Mouse (Mus musculus): ENCODE measurements at regions not wholly inside any gene's neighbourhood (a gene's known extent, or its start where the extent isn't known, plus 50 kb on each side); places are given as distances from the start of the nearest gene placed in this dataset.
"Not testable (repeated sequence)": the region's sequence is repeated elsewhere in the genome, so short reads cannot be mapped to it uniquely, and the experiment has no call there.

DNA sequence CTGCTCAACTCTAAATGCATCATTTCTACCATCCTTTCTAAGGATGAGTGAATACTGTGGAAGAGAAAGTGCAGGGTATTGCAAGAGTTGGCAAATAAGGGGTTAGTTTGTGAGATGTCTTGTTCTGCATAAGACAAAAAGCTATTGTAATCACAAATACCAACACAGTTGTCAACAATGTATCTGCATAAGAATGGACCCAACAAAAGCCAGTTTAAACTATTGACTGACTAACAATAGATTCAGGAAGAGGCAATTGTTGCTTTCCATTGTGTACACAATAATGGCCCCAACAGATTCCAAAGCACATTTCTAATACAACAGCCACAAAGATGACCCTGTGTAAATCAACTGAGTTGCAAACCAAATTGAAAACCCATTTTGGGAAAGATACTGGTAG, 568.2 kb upstream of the Slc8a1 start:
- H3K4me1 ChIP-seq (ENCODE audit: insufficient read depth, low read length): no peaks in the 10 kb centered on the region
- TF ChIP-seq CTCF (IDR thresholded peaks at IDR 0.05; ENCODE audit: low read depth): no peak
- DNase-seq (ENCODE audit: low spot score) (no peak), ATAC-seq (no peak)
- no peaks in the 10 kb centered on the region for H3K27me3 ChIP-seq (ENCODE audit: insufficient read depth, low read length)
- H3K9me3 ChIP-seq (ENCODE audit: low read length): no peaks in the 10 kb centered on the region
- H3K36me3 ChIP-seq (ENCODE audit: insufficient read depth, low read length): no peaks in the 10 kb centered on the region
- H3K27ac ChIP-seq: no peak overlapping the region
- no peak overlapping the region for H3K9ac ChIP-seq (replicated peaks; ENCODE audit: low read length)
- no peak overlapping the region for H3K4me3 ChIP-seq (ENCODE audit: low read length)
- H3K4me2 ChIP-seq (ENCODE audit: low read depth, low read length): no peak overlapping the region

DNA sequence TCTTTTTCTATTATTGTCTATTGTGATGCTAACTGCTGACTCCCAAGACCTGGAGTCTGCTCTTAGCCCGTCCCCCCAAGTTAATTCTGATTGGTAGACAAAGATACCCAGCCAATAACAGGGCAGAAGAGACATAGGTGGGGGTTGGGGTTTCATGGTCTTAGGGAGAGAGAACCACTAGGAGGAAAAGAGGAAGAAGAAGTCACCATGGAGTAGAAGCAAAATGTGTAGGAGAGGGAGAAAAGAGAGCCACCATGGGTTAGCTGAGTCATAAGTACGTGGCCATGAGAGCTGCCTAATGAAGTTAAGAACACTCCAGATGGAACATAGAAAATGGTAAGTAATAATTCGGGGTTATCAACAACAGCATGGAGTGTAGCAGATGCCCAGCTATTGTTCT, 539.6 kb upstream of the Slc8a1 start:
- no peaks in the 10 kb centered on the region for H3K9me3 ChIP-seq (ENCODE audit: low read length)
- TF ChIP-seq CTCF (IDR thresholded peaks at IDR 0.05; ENCODE audit: low read depth): no peak
- H3K27ac ChIP-seq: no peak overlapping the region
- H3K4me3 ChIP-seq (ENCODE audit: low read length): no peak overlapping the region
- H3K9ac ChIP-seq (replicated peaks; ENCODE audit: low read length): no peak overlapping the region
- no peak for DNase-seq (ENCODE audit: low spot score)
- no peaks in the 10 kb centered on the region for H3K4me1 ChIP-seq (ENCODE audit: insufficient read depth, low read length)
- 85% methylated on average over 3 of the region's 3 CpGs for WGBS
- no peaks in the 10 kb centered on the region for H3K36me3 ChIP-seq (ENCODE audit: insufficient read depth, low read length)
- H3K27me3 ChIP-seq (ENCODE audit: insufficient read depth, low read length): no peaks in the 10 kb centered on the region
- ATAC-seq: no peak
- H3K4me2 ChIP-seq (ENCODE audit: low read depth, low read length): no peak overlapping the region

DNA sequence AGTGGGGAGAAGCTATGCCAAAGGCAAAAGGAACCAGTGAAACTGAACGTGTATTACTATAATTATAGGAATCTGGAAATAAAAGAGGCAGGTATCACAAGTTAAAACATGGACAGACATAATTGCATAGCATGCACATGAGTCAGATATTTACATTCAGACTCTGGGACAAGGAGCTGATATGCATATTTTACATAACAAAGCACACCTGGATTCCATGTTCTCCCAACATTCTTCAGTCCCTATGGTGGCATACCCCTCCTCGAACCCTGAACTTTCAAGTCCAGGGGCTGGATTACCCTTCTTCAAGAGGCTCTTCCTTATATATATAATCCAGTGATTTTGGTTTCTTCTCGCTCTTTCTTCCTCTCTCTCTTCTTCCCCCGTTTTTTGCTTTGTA, 535.8 kb upstream of the Slc8a1 start:
- H3K4me2 ChIP-seq (ENCODE audit: low read depth, low read length): no peak overlapping the region
- no peaks in the 10 kb centered on the region for H3K4me1 ChIP-seq (ENCODE audit: insufficient read depth, low read length)
- H3K9me3 ChIP-seq (ENCODE audit: low read length): no peaks in the 10 kb centered on the region
- no peak overlapping the region for H3K4me3 ChIP-seq (ENCODE audit: low read length)
- H3K27me3 ChIP-seq (ENCODE audit: insufficient read depth, low read length): no peaks in the 10 kb centered on the region
- ATAC-seq (no peak), DNase-seq (ENCODE audit: low spot score) (no peak)
- H3K27ac ChIP-seq: no peak overlapping the region
- no peaks in the 10 kb centered on the region for H3K36me3 ChIP-seq (ENCODE audit: insufficient read depth, low read length)
- H3K9ac ChIP-seq (replicated peaks; ENCODE audit: low read length): no peak overlapping the region
- no peak for TF ChIP-seq CTCF (IDR thresholded peaks at IDR 0.05; ENCODE audit: low read depth)
- 90% methylated on average over 4 of the region's 4 CpGs for WGBS

DNA sequence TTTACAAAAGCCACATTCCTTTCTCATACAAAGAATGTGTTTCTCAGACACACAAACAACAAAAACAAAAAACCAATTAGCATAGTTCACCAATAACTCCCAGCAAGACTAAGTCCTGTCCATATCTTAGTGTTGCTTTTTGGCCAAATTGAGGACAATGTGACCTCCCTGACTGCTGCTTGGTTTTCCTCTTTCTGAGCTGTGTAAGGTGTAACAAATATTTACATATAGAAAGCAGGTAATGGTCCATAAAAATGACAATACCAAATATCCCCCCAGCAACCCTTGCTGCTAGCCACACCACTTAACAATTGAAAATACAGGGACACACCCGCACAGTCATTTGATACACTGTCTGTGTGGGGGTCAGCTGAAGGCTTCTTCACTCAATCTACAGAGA, 534.7 kb upstream of the Slc8a1 start:
- no peaks in the 10 kb centered on the region for H3K9me3 ChIP-seq (ENCODE audit: low read length)
- no peak for TF ChIP-seq CTCF (IDR thresholded peaks at IDR 0.05; ENCODE audit: low read depth)
- WGBS: 84% methylated on average over 1 of the region's 1 CpGs
- H3K27ac ChIP-seq: no peak overlapping the region
- H3K4me1 ChIP-seq (ENCODE audit: insufficient read depth, low read length): no peaks in the 10 kb centered on the region
- no peak overlapping the region for H3K4me2 ChIP-seq (ENCODE audit: low read depth, low read length)
- ATAC-seq: no peak
- DNase-seq (ENCODE audit: low spot score): no peak
- H3K36me3 ChIP-seq (ENCODE audit: insufficient read depth, low read length): no peaks in the 10 kb centered on the region
- H3K27me3 ChIP-seq (ENCODE audit: insufficient read depth, low read length): no peaks in the 10 kb centered on the region
- no peak overlapping the region for H3K4me3 ChIP-seq (ENCODE audit: low read length)
- no peak overlapping the region for H3K9ac ChIP-seq (replicated peaks; ENCODE audit: low read length)

DNA sequence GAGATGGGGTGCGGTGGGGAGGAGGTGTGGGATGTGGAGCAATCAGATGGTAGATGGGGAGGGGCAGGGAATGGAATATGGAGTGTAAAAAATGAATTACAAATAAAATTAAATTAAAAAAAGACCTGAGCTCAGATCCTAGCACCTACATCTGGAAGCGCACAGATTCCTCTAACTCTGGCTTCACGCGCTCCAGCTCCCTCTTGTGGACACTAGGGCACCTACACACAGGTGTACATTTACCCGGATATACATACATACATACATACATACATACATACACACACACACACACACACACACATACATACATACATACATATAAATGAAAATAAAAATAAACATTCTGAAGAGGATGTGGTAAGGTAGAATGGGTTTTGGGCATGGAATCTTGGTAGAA, 528.7 kb upstream of the Slc8a1 start:
- not testable (repeated sequence) for H3K27me3 ChIP-seq (ENCODE audit: insufficient read depth, low read length); H3K9me3 ChIP-seq (ENCODE audit: low read length); H3K36me3 ChIP-seq (ENCODE audit: insufficient read depth, low read length); H3K4me2 ChIP-seq (ENCODE audit: low read depth, low read length); ATAC-seq; H3K9ac ChIP-seq (replicated peaks; ENCODE audit: low read length); H3K4me3 ChIP-seq (ENCODE audit: low read length); DNase-seq (ENCODE audit: low spot score); H3K27ac ChIP-seq; H3K4me1 ChIP-seq (ENCODE audit: insufficient read depth, low read length)
- 98% methylated on average over 5 of the region's 5 CpGs for WGBS

DNA sequence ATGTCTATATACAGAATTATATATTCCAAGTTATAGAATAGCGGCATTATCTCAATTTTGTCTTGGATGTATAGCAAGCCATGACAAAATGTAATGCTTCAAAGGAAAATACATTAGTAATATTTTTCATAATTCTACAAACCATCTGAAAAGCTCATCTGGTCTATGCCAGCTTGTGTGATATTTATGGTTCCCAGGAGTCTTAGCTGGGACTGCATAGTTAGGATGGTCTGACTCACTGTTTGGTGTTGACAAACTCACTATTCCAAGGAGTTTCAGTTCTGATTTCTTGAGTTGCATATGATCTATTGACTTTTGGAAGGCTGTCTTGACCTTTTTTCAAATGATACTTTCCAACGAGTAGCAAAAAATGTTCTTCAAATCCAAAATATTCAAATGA, 514.2 kb upstream of the Slc8a1 start:
- no peak for TF ChIP-seq CTCF (IDR thresholded peaks at IDR 0.05; ENCODE audit: low read depth)

DNA sequence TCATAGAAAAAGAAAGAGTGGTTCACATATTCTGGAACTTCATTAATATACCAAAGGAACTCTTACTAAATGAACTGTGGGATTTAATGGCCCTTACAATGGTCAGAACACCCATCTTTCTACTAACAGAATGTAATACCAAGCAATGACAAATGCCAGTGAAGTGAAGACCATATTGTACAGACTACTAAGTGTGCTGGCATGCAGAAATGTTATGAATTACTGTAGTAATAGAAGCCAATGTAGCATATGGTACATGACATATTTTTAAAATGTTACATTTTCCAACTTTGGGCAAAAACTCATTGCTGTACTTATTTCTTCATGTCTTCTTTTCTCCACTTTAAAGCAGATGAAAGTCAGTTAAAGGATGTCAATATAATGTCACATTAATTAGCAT, 513.7 kb upstream of the Slc8a1 start:
- Histone ChIP-seq H3K4me1 (ENCODE audit: insufficient read depth, low read length) (no peaks in the 10 kb centered on the region), H3K36me3 (ENCODE audit: insufficient read depth, low read length) (no peaks in the 10 kb centered on the region), H3K9ac (replicated peaks; ENCODE audit: low read length) (no peak overlapping the region), H3K27me3 (ENCODE audit: insufficient read depth, low read length) (no peaks in the 10 kb centered on the region), H3K4me3 (ENCODE audit: low read length) (no peak overlapping the region), H3K4me2 (ENCODE audit: low read depth, low read length) (no peak overlapping the region), H3K9me3 (ENCODE audit: low read length) (no peaks in the 10 kb centered on the region), H3K27ac (no peak overlapping the region)
- no peak for DNase-seq (ENCODE audit: low spot score)
- ATAC-seq: no peak
- TF ChIP-seq CTCF (IDR thresholded peaks at IDR 0.05; ENCODE audit: low read depth): no peak

More for the DNA sequence above, 514.2 kb upstream of the Slc8a1 start:
- DNase-seq (ENCODE audit: low spot score): no peak
- H3K36me3 ChIP-seq (ENCODE audit: insufficient read depth, low read length): no peaks in the 10 kb centered on the region
- H3K27ac ChIP-seq: no peak overlapping the region
- no peaks in the 10 kb centered on the region for H3K4me1 ChIP-seq (ENCODE audit: insufficient read depth, low read length)
- 97% methylated on average over 2 of the region's 2 CpGs for WGBS
- no peaks in the 10 kb centered on the region for H3K9me3 ChIP-seq (ENCODE audit: low read length)
- H3K4me3 ChIP-seq (ENCODE audit: low read length): no peak overlapping the region
- H3K4me2 ChIP-seq (ENCODE audit: low read depth, low read length): no peak overlapping the region
- H3K27me3 ChIP-seq (ENCODE audit: insufficient read depth, low read length): no peaks in the 10 kb centered on the region
- H3K9ac ChIP-seq (replicated peaks; ENCODE audit: low read length): no peak overlapping the region
- ATAC-seq: no peak

DNA sequence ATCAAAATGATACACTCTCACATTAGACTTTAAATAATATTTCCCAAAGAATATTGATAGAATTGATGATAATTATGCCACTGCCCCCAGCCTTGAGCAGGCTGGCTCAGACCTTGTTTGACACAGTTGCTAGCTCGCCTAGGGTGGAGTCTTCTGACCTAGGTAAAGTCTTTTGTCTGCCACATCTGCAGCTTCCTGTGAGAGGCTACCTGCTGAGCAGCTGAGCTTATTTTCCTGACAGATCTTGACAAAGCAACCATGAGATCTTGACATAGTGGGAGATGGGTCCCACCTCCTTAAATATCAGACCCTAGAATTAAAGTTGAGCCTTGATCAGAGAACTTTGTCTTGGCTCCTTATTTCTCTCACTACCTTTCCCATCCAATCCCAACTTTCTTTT, 500.2 kb upstream of the Slc8a1 start:
- no peak for DNase-seq (ENCODE audit: low spot score)
- WGBS: 61% methylated on average over 1 of the region's 1 CpGs
- TF ChIP-seq CTCF (IDR thresholded peaks at IDR 0.05; ENCODE audit: low read depth): no peak
- H3K27me3 ChIP-seq (ENCODE audit: insufficient read depth, low read length): no peaks in the 10 kb centered on the region
- no peaks in the 10 kb centered on the region for H3K36me3 ChIP-seq (ENCODE audit: insufficient read depth, low read length)
- no peaks in the 10 kb centered on the region for H3K9me3 ChIP-seq (ENCODE audit: low read length)
- no peak overlapping the region for H3K4me3 ChIP-seq (ENCODE audit: low read length)
- no peak overlapping the region for H3K4me2 ChIP-seq (ENCODE audit: low read depth, low read length)
- no peak overlapping the region for H3K27ac ChIP-seq
- ATAC-seq: no peak
- no peaks in the 10 kb centered on the region for H3K4me1 ChIP-seq (ENCODE audit: insufficient read depth, low read length)
- H3K9ac ChIP-seq (replicated peaks; ENCODE audit: low read length): no peak overlapping the region
